ENCODE assay signal across 14 mouse cellular contexts in genomic region chr10:20472007-20472406, GRCm38 (mm10).
A peak's percentile ranks its signal among the peaks of the same experiment; 100 is the strongest.
DNase-seq lines count a peak whose midpoint lies in the region; ATAC-seq lines count a peak whose summit lies in the region.
"Had no signal": no experiment of that assay in that cellular context is flagged by ENCODE, and none has a peak within 500 bp of the region (broad histone marks: within the 10 kb centered on the region; RNA-seq: fewer than 3 reads in every experiment).

No protein-coding gene starts in this region.

- H3K4me3 ChIP-seq in lung, embryonic 15.5 days = peak overlapping the region; percentile 15; the same call in 1 of the 2 replicates
- no peak overlapping the region for H3K4me3 ChIP-seq in intestine, embryonic 15.5 days (replicated peaks)
- no peak overlapping the region; the same call in 1 of the 2 replicates for H3K4me3 ChIP-seq in stomach, embryonic 14.5 days (ENCODE audit: low read depth, low read length)
- H3K4me3 ChIP-seq in hindbrain, embryonic 13.5 days = no peak overlapping the region
- H3K4me3 ChIP-seq: hindbrain, embryonic 15.5 days; neural tube, embryonic 15.5 days had no signal

- H3K4me2 ChIP-seq in lung, embryonic 15.5 days = peak overlapping the region; percentile 14; the same call in 1 of the 2 replicates
- peak overlapping the region; percentile 10; the same call in 1 of the 2 replicates for H3K4me2 ChIP-seq in intestine, embryonic 15.5 days (replicated peaks)
- 0 out of 2 replicates have a peak overlapping the region, but pooled peaks have one; percentile 8 for H3K4me2 ChIP-seq in stomach, embryonic 14.5 days (replicated peaks; ENCODE audit: low read depth, low read length)
- no peak overlapping the region for H3K4me2 ChIP-seq in hindbrain, embryonic 13.5 days
- H3K4me2 ChIP-seq: hindbrain, embryonic 15.5 days; neural tube, embryonic 15.5 days had no signal

- no peaks in the 10 kb centered on the region for H3K9me3 ChIP-seq in lung, embryonic 15.5 days
- H3K9me3 ChIP-seq in intestine, embryonic 15.5 days = no peaks in the 10 kb centered on the region
- H3K9me3 ChIP-seq in stomach, embryonic 14.5 days (ENCODE audit: control insufficient read depth, low read depth, low read length) = no peaks in the 10 kb centered on the region
- no peaks in the 10 kb centered on the region for H3K9me3 ChIP-seq in hindbrain, embryonic 13.5 days
- H3K9me3 ChIP-seq: hindbrain, embryonic 15.5 days; neural tube, embryonic 15.5 days had no signal

- H3K9ac ChIP-seq in lung, embryonic 15.5 days = no peak overlapping the region
- H3K9ac ChIP-seq in intestine, embryonic 15.5 days = no peak overlapping the region
- H3K9ac ChIP-seq in stomach, embryonic 14.5 days (replicated peaks; ENCODE audit: low read depth, low read length) = no peak overlapping the region
- H3K9ac ChIP-seq in hindbrain, embryonic 13.5 days = no peak overlapping the region
- H3K9ac ChIP-seq: hindbrain, embryonic 15.5 days; neural tube, embryonic 15.5 days had no signal

- H3K4me1 ChIP-seq in lung, embryonic 15.5 days = peaks cover 5% of the 10 kb centered on the region; the same call in 1 of the 2 replicates
- H3K4me1 ChIP-seq in intestine, embryonic 15.5 days (replicated peaks) = 0 out of 2 replicates have a peak, but pooled peaks cover 5% of the 10 kb centered on the region
- 0 out of 2 replicates have a peak, but pooled peaks cover 2% of the 10 kb centered on the region for H3K4me1 ChIP-seq in stomach, embryonic 14.5 days (ENCODE audit: control insufficient read depth, insufficient read depth, low read length)
- peaks cover 11% of the 10 kb centered on the region; the same call in 1 of the 2 replicates for H3K4me1 ChIP-seq in hindbrain, embryonic 13.5 days (replicated peaks)

- 41% methylated on average over 8 of the region's 8 CpGs for WGBS in lung, embryonic 15.5 days
- WGBS in intestine, embryonic 15.5 days = 54% methylated on average over 8 of the region's 8 CpGs
- 57% methylated on average over 8 of the region's 8 CpGs for WGBS in stomach, embryonic 14.5 days
- WGBS in hindbrain, embryonic 13.5 days = 90% methylated on average over 8 of the region's 8 CpGs

- H3K27me3 ChIP-seq in lung, embryonic 15.5 days = no peaks in the 10 kb centered on the region
- no peaks in the 10 kb centered on the region for H3K27me3 ChIP-seq in intestine, embryonic 15.5 days (replicated peaks)
- no peaks in the 10 kb centered on the region for H3K27me3 ChIP-seq in stomach, embryonic 14.5 days (ENCODE audit: control insufficient read depth, insufficient read depth, low read length)
- no peaks in the 10 kb centered on the region for H3K27me3 ChIP-seq in hindbrain, embryonic 13.5 days
- H3K27me3 ChIP-seq: hindbrain, embryonic 15.5 days; neural tube, embryonic 15.5 days had no signal

- ATAC-seq in lung, embryonic 15.5 days (ENCODE audit: borderline replicate concordance, extremely low read depth, low FRiP score, low TSS enrichment) = no peak
- ATAC-seq in activated CD4-positive, CD25-positive, alpha-beta regulatory T cell, adult 4 months = peak; percentile 43
- ATAC-seq in intestine, embryonic 15.5 days = no peak
- no peak for ATAC-seq in stomach, embryonic 14.5 days (ENCODE audit: insufficient number of reproducible peaks, insufficient read depth, low FRiP score, low read depth)
- no peak for ATAC-seq in hindbrain, embryonic 13.5 days (ENCODE audit: low FRiP score)
- ATAC-seq: forebrain, embryonic 14.5 days had no signal

- no peak for DNase-seq in lung, adult 18-20 months
- DNase-seq in Muller cell, postnatal 12 days (ENCODE audit: inconsistent ontology term) = no peak
- DNase-seq: cerebellum, adult 9-11 months; heart, postnatal 10 days; layer of hippocampus, adult 9-11 months; liver had no signal

- H3K36me3 ChIP-seq in lung, embryonic 15.5 days = no peaks in the 10 kb centered on the region
- no peaks in the 10 kb centered on the region for H3K36me3 ChIP-seq in intestine, embryonic 15.5 days
- H3K36me3 ChIP-seq in stomach, embryonic 14.5 days (ENCODE audit: control insufficient read depth, insufficient read depth, low read length) = no peaks in the 10 kb centered on the region
- H3K36me3 ChIP-seq in hindbrain, embryonic 13.5 days = no peaks in the 10 kb centered on the region
- H3K36me3 ChIP-seq: hindbrain, embryonic 15.5 days; neural tube, embryonic 15.5 days had no signal

- H3K27ac ChIP-seq in lung, embryonic 15.5 days = no peak overlapping the region
- no peak overlapping the region for H3K27ac ChIP-seq in intestine, embryonic 15.5 days
- no peak overlapping the region for H3K27ac ChIP-seq in stomach, embryonic 14.5 days (ENCODE audit: low read length)
- no peak overlapping the region for H3K27ac ChIP-seq in hindbrain, embryonic 13.5 days
- H3K27ac ChIP-seq: hindbrain, embryonic 15.5 days; neural tube, embryonic 15.5 days had no signal
